Mouse (Mus musculus) bone marrow, adult 2 months (tissue): ENCODE measurements at regions not wholly inside any gene's neighbourhood (a gene's known extent, or its start where the extent isn't known, plus 50 kb on each side); places are given as distances from the start of the nearest gene placed in this dataset.

Experiments used
- CTCF ChIP-seq: fragments of 200-500 bp; IDR thresholded peaks from 2 replicates; pipeline ENCODE4 v1.5.1; 2011; ENCODE audit warnings: low read length, control low read depth; ENCODE audit not compliant: control insufficient read depth, insufficient read depth
- POLR2A ChIP-seq: fragments of 200-500 bp; IDR thresholded peaks from 2 replicates; pipeline ENCODE4 v1.6.1; 2011; ENCODE audit warnings: low read depth, mild to moderate bottlenecking, control low read depth, low read length, borderline replicate concordance; ENCODE audit not compliant: control insufficient read depth

- TF ChIP-seq CTCF (no peak), POLR2A (no peak)
These were observed 51.6 kb upstream of the Sp4 start for GRCm38 (mm10) chr12:118352866-118353265.
